Mouse (Mus musculus) olfactory bulb, adult 2 months (tissue): ENCODE data around the gene Kif7.

Experiments
- CTCF ChIP-seq: fragments of 200-500 bp; IDR thresholded peaks from 2 replicates; pipeline ENCODE4 v1.5.1; 2012; ENCODE audit warnings: low read depth, mild to moderate bottlenecking, low read length, moderate library complexity; ENCODE audit not compliant: insufficient read depth
- POLR2A ChIP-seq: fragments of 200-500 bp; IDR thresholded peaks from 2 replicates; pipeline ENCODE4 v1.6.1; 2012; ENCODE audit warnings: mild to moderate bottlenecking, low read depth, low read length, moderate library complexity; ENCODE audit not compliant: insufficient read depth

GRCm38 (mm10) chr7:79702755-79703154, 12.8 kb downstream of the Kif7 start:
- TF ChIP-seq CTCF: no peak
- no peak for TF ChIP-seq POLR2A
